Mouse (Mus musculus) liver, adult 2 months (tissue): ENCODE data around the gene Rps6kb2. TPM values are rescaled to one million over a fixed set of nuclear protein-coding genes. Genes with fewer than 3 reads are reported as not detected.

Experiments used
- DNase-seq: peaks from one replicate; pipeline ENCODE4 v3.0.0-alpha.2; 2011; ENCODE audit warnings: low read depth, low spot score; ENCODE audit errors: extremely low read depth
- H3K27ac ChIP-seq: fragments of 200-500 bp; replicated peaks from 2 replicates; pipeline ENCODE4 v1.5.1; 2012; ENCODE audit warnings: low read depth, mild to moderate bottlenecking, control low read depth, inconsistent platforms, low read length; ENCODE audit not compliant: insufficient read depth
- H3K27me3 ChIP-seq: fragments of 200-500 bp; 2 replicates; pipeline ENCODE4 v1.6.1; 2012; ENCODE audit warnings: mild to moderate bottlenecking, moderate library complexity, low read length, inconsistent platforms; ENCODE audit not compliant: control insufficient read depth, insufficient read depth
- H3K36me3 ChIP-seq: fragments of 200-500 bp; 2 replicates; pipeline ENCODE4 v1.6.1; 2012; ENCODE audit warnings: low read length, inconsistent platforms; ENCODE audit not compliant: control insufficient read depth, insufficient read depth
- H3K4me1 ChIP-seq: fragments of 200-500 bp; 2 replicates; pipeline ENCODE4 v1.6.1; 2011; ENCODE audit warnings: low read length; ENCODE audit not compliant: control insufficient read depth, insufficient read depth
- H3K4me3 ChIP-seq: fragments of 200-500 bp; 2 replicates; pipeline ENCODE4 v1.5.1; 2011; ENCODE audit warnings: low read depth, mild to moderate bottlenecking, control low read depth, low read length, moderate library complexity; ENCODE audit not compliant: insufficient read depth
- H3K79me2 ChIP-seq: fragments of 200-500 bp; 2 replicates; pipeline ENCODE4 v1.6.1; 2012; ENCODE audit warnings: inconsistent platforms, mild to moderate bottlenecking, low read length, moderate library complexity; ENCODE audit not compliant: control insufficient read depth, insufficient read depth
- H3K9ac ChIP-seq: fragments of 200-500 bp; 2 replicates; pipeline ENCODE4 v1.6.1; 2012; ENCODE audit warnings: low read depth, mild to moderate bottlenecking, control low read depth, inconsistent platforms, low read length
- CTCF ChIP-seq: fragments of 200-500 bp; IDR thresholded peaks from 2 replicates; pipeline ENCODE4 v1.5.1; 2011; ENCODE audit warnings: low read depth, low read length, control low read depth
- POLR2A ChIP-seq: fragments of 200-500 bp; IDR thresholded peaks from 2 replicates; pipeline ENCODE4 v1.6.1; 2011; ENCODE audit warnings: low read length, control low read depth; ENCODE audit not compliant: insufficient read depth; ENCODE audit errors: extremely low read depth
- WGBS: fragments of 180-500 bp; shearing (Covaris S2); methylation state at CpG from one replicate; pipeline ENCODE4 v1.1.7; 2018; 5-methylcytosine and 5-hydroxymethylcytosine counted together
- polyA plus RNA-seq: library from polyadenylated mRNA; depleted of rRNA; stranded (reverse); fragments of >200 nt; gene quantifications from 2 replicates; pipeline ENCODE4 v1.2.3, GENCODE M21; 2012; rRNA removed
- total RNA-seq: library from RNA; depleted of rRNA; stranded (reverse); fragments of >200 nt; gene quantifications from 2 replicates; pipeline ENCODE4 v1.2.3, GENCODE M21; 2014; rRNA removed

Gene Rps6kb2
- total and polyA plus RNA-seq, 2 experiments = 7.2 to 31.6 TPM

DNA sequence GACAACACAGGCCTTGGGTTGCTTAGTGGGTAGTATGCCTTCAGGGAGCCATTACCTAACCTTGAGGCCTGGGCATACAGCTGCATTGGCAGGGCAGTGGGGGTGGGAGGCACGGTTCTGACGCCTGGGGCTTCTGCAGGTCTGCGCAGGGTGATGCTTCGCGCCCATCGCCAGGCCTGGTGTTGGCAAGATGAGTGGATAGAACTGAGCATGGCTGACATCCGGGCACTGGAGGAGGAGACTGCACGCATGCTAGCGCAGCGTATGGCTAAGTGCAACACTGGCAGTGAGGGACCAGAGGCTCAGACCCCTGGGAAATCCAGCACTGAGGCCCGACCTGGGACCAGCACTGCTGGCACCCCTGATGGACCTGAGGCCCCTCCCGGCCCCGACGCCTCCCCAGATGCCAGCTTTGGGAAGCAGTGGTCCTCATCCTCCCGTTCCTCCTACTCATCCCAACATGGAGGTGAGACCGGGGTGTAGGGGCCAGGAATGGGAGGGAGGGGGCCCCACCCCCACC is 58.4 kb downstream of the Rps6kb2 start:
- Histone ChIP-seq H3K27me3 (no peaks in the 10 kb centered on the region), H3K4me3 (no peak overlapping the region), H3K4me1 (peaks cover 4% of the 10 kb centered on the region), H3K36me3 (no peaks in the 10 kb centered on the region), H3K79me2 (no peaks in the 10 kb centered on the region), H3K27ac (no peak overlapping the region), H3K9ac (no peak overlapping the region)
- no peak for TF ChIP-seq POLR2A
- no peak for TF ChIP-seq CTCF
- no peak for DNase-seq
- WGBS = 96% methylated on average over 16 of the region's 16 CpGs

Other genes with a start within 250 kb of the Rps6kb2 start
Only the 30 nearest of the 32 such genes appear.
- 41.1 and 41.5 TPM in 2 replicates for gene Unc93b1, start 228.2 kb downstream of the Rps6kb2 start, total RNA-seq
- 68.9 and 102 TPM in 2 replicates for gene Unc93b1, start 228.2 kb downstream of the Rps6kb2 start, polyA plus RNA-seq
- gene Aldh3b3, start 204.7 kb downstream of the Rps6kb2 start, total RNA-seq = 0.74 and 1.7 TPM in 2 replicates
- gene Aldh3b3, start 204.7 kb downstream of the Rps6kb2 start, polyA plus RNA-seq = 6.4 and 7.7 TPM in 2 replicates
- gene Aldh3b2, start 191.0 kb downstream of the Rps6kb2 start, total RNA-seq = not detected in 2 replicates
- 0.16 and 0.48 TPM in 2 replicates for gene Aldh3b2, start 191.0 kb downstream of the Rps6kb2 start, polyA plus RNA-seq
- gene Acy3, start 176.8 kb downstream of the Rps6kb2 start, total RNA-seq = 44.3 and 49.8 TPM in 2 replicates
- gene Acy3, start 176.8 kb downstream of the Rps6kb2 start, polyA plus RNA-seq = 232 and 326 TPM in 2 replicates
- not detected in 2 replicates for gene Tbx10, start 170.6 kb downstream of the Rps6kb2 start, total RNA-seq
- gene Tbx10, start 170.6 kb downstream of the Rps6kb2 start, polyA plus RNA-seq = not detected in 2 replicates
- 30.1 and 36.0 TPM in 2 replicates for gene Nudt8, start 162.8 kb downstream of the Rps6kb2 start, total RNA-seq
- 13.4 and 18.5 TPM in 2 replicates for gene Nudt8, start 162.8 kb downstream of the Rps6kb2 start, polyA plus RNA-seq
- 0.54 and 0.92 TPM in 2 replicates for gene Gm49405, start 162.7 kb downstream of the Rps6kb2 start, total RNA-seq
- 0.72 and 1.1 TPM in 2 replicates for gene Gm49405, start 162.7 kb downstream of the Rps6kb2 start, polyA plus RNA-seq
- gene Doc2g, start 160.0 kb downstream of the Rps6kb2 start, total RNA-seq = 0.74 and 0.87 TPM in 2 replicates
- gene Doc2g, start 160.0 kb downstream of the Rps6kb2 start, polyA plus RNA-seq = 2.3 and 4.9 TPM in 2 replicates
- 189 and 197 TPM in 2 replicates for gene Ndufv1, start 150.5 kb downstream of the Rps6kb2 start, total RNA-seq
- 239 and 251 TPM in 2 replicates for gene Ndufv1, start 150.5 kb downstream of the Rps6kb2 start, polyA plus RNA-seq
- 456 and 810 TPM in 2 replicates for gene Gstp1, start 125.4 kb downstream of the Rps6kb2 start, total RNA-seq
- 965 and 1,374 TPM in 2 replicates for gene Gstp1, start 125.4 kb downstream of the Rps6kb2 start, polyA plus RNA-seq
- gene Gstp2, start 117.3 kb downstream of the Rps6kb2 start, total RNA-seq = 4.1 and 7.9 TPM in 2 replicates
- gene Gstp2, start 117.3 kb downstream of the Rps6kb2 start, polyA plus RNA-seq = 4.4 and 9.2 TPM in 2 replicates
- 21.5 and 28.1 TPM in 2 replicates for gene Gstp3, start 103.8 kb downstream of the Rps6kb2 start, total RNA-seq
- 54.3 and 66.1 TPM in 2 replicates for gene Gstp3, start 103.8 kb downstream of the Rps6kb2 start, polyA plus RNA-seq
- gene Cabp2, start 81.8 kb downstream of the Rps6kb2 start, total RNA-seq = 0.13 and 0.37 TPM in 2 replicates
- 0.27 and 0.70 TPM in 2 replicates for gene Cabp2, start 81.8 kb downstream of the Rps6kb2 start, polyA plus RNA-seq
- gene Cdk2ap2, start 66.2 kb downstream of the Rps6kb2 start, total RNA-seq = 33.9 and 44.0 TPM in 2 replicates
- 185 and 198 TPM in 2 replicates for gene Cdk2ap2, start 66.2 kb downstream of the Rps6kb2 start, polyA plus RNA-seq
- gene Pitpnm1, start 63.4 kb downstream of the Rps6kb2 start, total RNA-seq = 1.7 and 4.9 TPM in 2 replicates
- 8.1 and 14.2 TPM in 2 replicates for gene Pitpnm1, start 63.4 kb downstream of the Rps6kb2 start, polyA plus RNA-seq
- 16.5 and 20.1 TPM in 2 replicates for gene Aip, start 37.5 kb downstream of the Rps6kb2 start, total RNA-seq
- gene Aip, start 37.5 kb downstream of the Rps6kb2 start, polyA plus RNA-seq = 30.0 and 33.5 TPM in 2 replicates
- gene Gpr152, start 23.6 kb downstream of the Rps6kb2 start, total RNA-seq = not detected in 2 replicates
- 0.02 TPM in 2 replicates for gene Gpr152, start 23.6 kb downstream of the Rps6kb2 start, polyA plus RNA-seq
- 0.37 TPM in 1 of 2 replicates, not detected in the other for gene Cabp4, start 19.3 kb downstream of the Rps6kb2 start, total RNA-seq
- not detected in 2 replicates for gene Cabp4, start 19.3 kb downstream of the Rps6kb2 start, polyA plus RNA-seq
- gene Coro1b, start 14.7 kb downstream of the Rps6kb2 start, total RNA-seq = 66.1 and 72.6 TPM in 2 replicates
- gene Coro1b, start 14.7 kb downstream of the Rps6kb2 start, polyA plus RNA-seq = 109 and 114 TPM in 2 replicates
- gene Ptprcap, start 9.8 kb downstream of the Rps6kb2 start, total RNA-seq = 1.7 and 4.1 TPM in 2 replicates
- 6.9 and 8.2 TPM in 2 replicates for gene Ptprcap, start 9.8 kb downstream of the Rps6kb2 start, polyA plus RNA-seq
- 0.40 and 0.65 TPM in 2 replicates for gene Carns1, start 12.1 kb upstream of the Rps6kb2 start, total RNA-seq
- 1.8 and 1.9 TPM in 2 replicates for gene Carns1, start 12.1 kb upstream of the Rps6kb2 start, polyA plus RNA-seq
- gene Tbc1d10c, start 27.9 kb upstream of the Rps6kb2 start, total RNA-seq = 0.46 and 1.4 TPM in 2 replicates
- gene Tbc1d10c, start 27.9 kb upstream of the Rps6kb2 start, polyA plus RNA-seq = 1.7 and 2.2 TPM in 2 replicates
- 170 TPM in 2 replicates for gene Ppp1ca, start 28.7 kb upstream of the Rps6kb2 start, total RNA-seq
- gene Ppp1ca, start 28.7 kb upstream of the Rps6kb2 start, polyA plus RNA-seq = 399 and 571 TPM in 2 replicates
- gene Rad9a, start 38.3 kb upstream of the Rps6kb2 start, total RNA-seq = 0.74 and 1.3 TPM in 2 replicates
- gene Rad9a, start 38.3 kb upstream of the Rps6kb2 start, polyA plus RNA-seq = 7.0 and 7.5 TPM in 2 replicates
- gene Clcf1, start 50.9 kb upstream of the Rps6kb2 start, total RNA-seq = 0.27 and 0.28 TPM in 2 replicates
- gene Clcf1, start 50.9 kb upstream of the Rps6kb2 start, polyA plus RNA-seq = 0.87 and 3.8 TPM in 2 replicates
- gene AC109138.7, start 51.0 kb upstream of the Rps6kb2 start, total RNA-seq = not detected in 2 replicates
- not detected in 2 replicates for gene AC109138.7, start 51.0 kb upstream of the Rps6kb2 start, polyA plus RNA-seq
- gene Pold4, start 68.5 kb upstream of the Rps6kb2 start, total RNA-seq = 27.2 and 27.3 TPM in 2 replicates
- 60.4 and 63.8 TPM in 2 replicates for gene Pold4, start 68.5 kb upstream of the Rps6kb2 start, polyA plus RNA-seq
- gene Ssh3, start 105.8 kb upstream of the Rps6kb2 start, total RNA-seq = 11.5 and 12.1 TPM in 2 replicates
- 15.3 and 29.2 TPM in 2 replicates for gene Ssh3, start 105.8 kb upstream of the Rps6kb2 start, polyA plus RNA-seq
- 0.40 and 0.46 TPM in 2 replicates for gene Ankrd13d, start 119.8 kb upstream of the Rps6kb2 start, total RNA-seq
- gene Ankrd13d, start 119.8 kb upstream of the Rps6kb2 start, polyA plus RNA-seq = 0.27 and 0.60 TPM in 2 replicates
- 11.3 and 16.4 TPM in 2 replicates for gene Grk2, start 142.9 kb upstream of the Rps6kb2 start, total RNA-seq
- gene Grk2, start 142.9 kb upstream of the Rps6kb2 start, polyA plus RNA-seq = 23.4 and 30.3 TPM in 2 replicates